Mouse (Mus musculus): ENCODE results near the gene Atad3a. TPM values are rescaled to one million over a fixed set of nuclear protein-coding genes. Genes with fewer than 3 reads are reported as not detected.
A peak's percentile ranks its signal among the peaks of the same experiment; 100 is the strongest.
"Not testable (repeated sequence)": the region's sequence is repeated elsewhere in the genome, so short reads cannot be mapped to it uniquely, and the experiment has no call there.

Gene Atad3a
- polyA plus RNA-seq, 1 experiment, result 78.3 TPM

DNA sequence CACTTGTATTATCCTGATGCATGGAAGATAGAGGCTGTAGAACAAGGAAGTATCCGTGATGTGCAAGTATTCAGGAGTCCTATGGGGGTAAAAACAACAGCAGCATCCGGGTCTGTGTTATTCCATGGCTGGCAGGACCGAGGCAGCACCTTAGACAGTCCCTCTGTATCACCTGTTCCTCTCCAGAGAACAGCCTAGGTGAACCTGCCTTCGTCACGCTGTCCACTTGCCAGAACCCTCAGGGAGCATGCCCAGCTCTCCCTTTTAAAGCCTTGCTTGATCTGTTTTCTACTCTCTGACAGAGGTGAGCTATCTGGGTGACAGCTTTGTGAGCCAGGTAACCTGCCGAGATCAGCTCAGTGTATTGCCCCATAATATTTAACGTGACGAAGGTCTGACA lies 16.4 kb downstream of the Atad3a start:
- 84% methylated on average over 8 of the region's 8 CpGs for WGBS
- DNase-seq (ENCODE audit: low read depth, low spot score), result no peak

- no peak for DNase-seq (ENCODE audit: low read depth, low spot score)
- WGBS, result 90% methylated on average over 5 of the region's 5 CpGs
Measured at GRCm38 (mm10) chr4:155742684-155743083, 18.2 kb downstream of the Atad3a start.

GRCm38 (mm10) chr4:155740681-155741080 lies 20.2 kb downstream of the Atad3a start:
- not testable (repeated sequence) for DNase-seq (ENCODE audit: low read depth, low spot score)
- WGBS, result 85% methylated on average over 10 of the region's 10 CpGs

DNA sequence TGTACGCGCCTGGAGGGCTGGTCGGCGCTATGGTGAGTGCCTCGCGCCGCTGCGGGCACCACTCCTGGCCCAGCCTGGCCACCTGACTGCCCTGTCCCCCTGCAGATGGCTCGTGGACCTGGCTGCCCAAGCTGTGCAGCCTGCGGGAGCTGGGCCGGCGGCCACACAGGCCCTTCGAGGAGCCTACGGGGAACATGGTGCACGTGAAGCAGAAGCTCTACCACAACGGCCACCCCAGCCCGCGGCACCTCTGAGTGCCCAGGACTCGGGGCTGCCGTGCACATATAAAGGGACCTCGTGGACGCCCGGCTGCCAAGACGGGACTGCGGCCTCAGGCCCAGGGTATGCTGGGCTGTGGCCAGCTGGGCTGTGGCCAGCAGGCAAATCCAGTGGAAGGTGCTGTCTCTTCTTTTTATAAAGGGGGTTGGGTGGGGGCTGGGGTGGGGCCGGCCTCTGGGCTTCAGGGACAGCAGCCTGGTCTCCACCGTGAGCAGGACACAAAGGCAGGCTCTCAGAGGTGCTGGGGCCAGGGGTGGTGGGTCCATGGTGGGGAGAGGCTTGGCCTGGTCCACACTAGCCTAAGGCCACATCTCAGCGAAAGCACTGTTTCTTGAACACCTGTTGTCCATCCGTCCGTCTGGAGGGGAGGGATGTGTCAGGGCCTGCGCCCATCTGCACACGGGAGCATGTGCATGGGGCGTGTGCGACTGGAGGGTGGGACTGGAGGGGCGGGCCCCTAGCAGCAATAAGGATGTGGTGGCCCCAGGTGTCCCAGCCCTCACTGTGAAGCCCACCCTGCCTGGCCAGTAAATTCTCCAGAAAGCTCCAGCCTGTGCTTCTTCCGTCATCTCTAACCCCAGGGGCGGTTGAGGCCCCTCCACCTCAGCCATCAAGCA lies 20.9 kb downstream of the Atad3a start:
- no peak for DNase-seq (ENCODE audit: low read depth, low spot score)
- 75% methylated on average over 37 of the region's 37 CpGs for WGBS

- DNase-seq (ENCODE audit: low read depth, low spot score), result no peak
- 73% methylated on average over 6 of the region's 6 CpGs for WGBS
Measured at GRCm38 (mm10) chr4:155739152-155739551, 21.7 kb downstream of the Atad3a start.

GRCm38 (mm10) chr4:155738262-155738661 lies 22.6 kb downstream of the Atad3a start:
- DNase-seq (ENCODE audit: low read depth, low spot score), result no peak
- WGBS, result 60% methylated on average over 8 of the region's 8 CpGs

GRCm38 (mm10) chr4:155736421-155736820 lies 24.5 kb downstream of the Atad3a start:
- no peak for DNase-seq (ENCODE audit: low read depth, low spot score)
- WGBS, result 94% methylated on average over 5 of the region's 5 CpGs

DNA sequence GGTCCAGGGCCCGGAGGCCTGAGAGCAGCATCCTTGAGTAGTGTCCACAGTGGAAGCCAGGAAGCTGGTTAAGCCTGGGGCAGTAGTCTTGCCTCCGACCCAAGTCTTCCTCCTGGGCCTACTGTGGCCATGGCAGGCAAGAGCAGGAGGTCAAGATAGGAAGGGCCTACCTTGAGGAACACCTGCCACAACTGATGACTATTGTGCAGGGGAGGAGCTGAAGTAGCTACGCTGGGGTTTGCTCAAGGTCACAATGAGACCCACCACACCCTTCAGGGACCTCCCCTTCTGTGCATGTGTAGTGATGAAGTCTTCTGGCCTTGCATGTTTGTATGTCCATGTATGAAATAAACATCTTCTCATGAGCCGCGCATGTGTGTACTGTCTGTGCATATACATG lies 25.1 kb downstream of the Atad3a start:
- WGBS, result 69% methylated on average over 5 of the region's 5 CpGs

GRCm38 (mm10) chr4:155734951-155735702 lies 25.8 kb downstream of the Atad3a start:
- no peak for DNase-seq (ENCODE audit: low read depth, low spot score)
- 1% methylated on average over 78 of the region's 79 CpGs for WGBS

More for the DNA sequence above, 25.1 kb downstream of the Atad3a start:
- DNase-seq (ENCODE audit: low read depth, low spot score), result no peak

GRCm38 (mm10) chr4:155734350-155734941 lies 26.4 kb downstream of the Atad3a start, which contains the start of gene Tmem240:
Tmem240 (plus strand) TSS chr4:155734800.
- 3% methylated on average over 29 of the region's 35 CpGs for WGBS
- peak; percentile 7 for DNase-seq (ENCODE audit: low read depth, low spot score)

DNA sequence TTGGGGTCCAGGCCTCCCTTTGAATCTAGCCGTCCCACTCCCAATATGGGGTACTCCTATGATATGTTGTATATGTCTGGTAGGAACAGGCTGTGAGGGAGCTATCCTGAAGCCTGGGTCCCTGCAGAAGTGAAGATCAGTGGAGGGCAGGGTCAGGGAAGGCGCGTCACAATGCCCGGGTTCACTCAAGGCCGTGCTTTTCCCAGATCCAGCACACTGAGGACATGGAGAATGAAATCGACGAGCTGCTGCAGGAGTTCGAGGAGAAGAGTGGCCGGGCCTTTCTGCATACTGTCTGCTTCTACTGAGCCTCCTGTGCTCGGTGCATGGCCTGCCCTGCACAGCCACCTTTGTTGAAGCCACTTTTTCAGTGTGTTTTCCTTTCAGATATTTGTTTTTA lies 27.6 kb downstream of the Atad3a start:
- WGBS, result 83% methylated on average over 10 of the region's 10 CpGs
- no peak for DNase-seq (ENCODE audit: low read depth, low spot score)

GRCm38 (mm10) chr4:155727993-155728392 lies 32.9 kb downstream of the Atad3a start:
- no peak for DNase-seq (ENCODE audit: low read depth, low spot score)
- WGBS, result 80% methylated on average over 2 of the region's 2 CpGs

DNA sequence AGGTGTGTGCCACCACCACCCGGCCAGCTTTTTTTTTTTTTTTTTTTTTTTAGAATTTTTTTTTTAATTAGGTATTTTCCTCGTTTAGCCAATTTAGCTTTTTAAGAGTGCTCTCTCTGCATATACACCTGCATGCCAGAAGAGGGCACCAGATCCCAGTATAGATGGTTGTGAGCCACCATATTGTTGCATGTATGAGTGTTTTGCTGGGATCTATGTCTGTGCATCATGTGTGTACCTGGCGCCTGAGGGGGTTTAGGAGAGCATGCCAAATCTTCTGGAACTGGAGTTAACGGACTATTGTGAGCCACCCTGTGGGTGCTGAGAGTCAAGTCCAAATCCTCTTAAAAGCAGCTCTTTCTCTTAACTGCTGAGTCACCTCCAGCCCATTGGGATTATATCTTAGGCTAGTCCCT lies 39.2 kb downstream of the Atad3a start:
- WGBS, result 49% methylated on average over 4 of the region's 4 CpGs

DNA sequence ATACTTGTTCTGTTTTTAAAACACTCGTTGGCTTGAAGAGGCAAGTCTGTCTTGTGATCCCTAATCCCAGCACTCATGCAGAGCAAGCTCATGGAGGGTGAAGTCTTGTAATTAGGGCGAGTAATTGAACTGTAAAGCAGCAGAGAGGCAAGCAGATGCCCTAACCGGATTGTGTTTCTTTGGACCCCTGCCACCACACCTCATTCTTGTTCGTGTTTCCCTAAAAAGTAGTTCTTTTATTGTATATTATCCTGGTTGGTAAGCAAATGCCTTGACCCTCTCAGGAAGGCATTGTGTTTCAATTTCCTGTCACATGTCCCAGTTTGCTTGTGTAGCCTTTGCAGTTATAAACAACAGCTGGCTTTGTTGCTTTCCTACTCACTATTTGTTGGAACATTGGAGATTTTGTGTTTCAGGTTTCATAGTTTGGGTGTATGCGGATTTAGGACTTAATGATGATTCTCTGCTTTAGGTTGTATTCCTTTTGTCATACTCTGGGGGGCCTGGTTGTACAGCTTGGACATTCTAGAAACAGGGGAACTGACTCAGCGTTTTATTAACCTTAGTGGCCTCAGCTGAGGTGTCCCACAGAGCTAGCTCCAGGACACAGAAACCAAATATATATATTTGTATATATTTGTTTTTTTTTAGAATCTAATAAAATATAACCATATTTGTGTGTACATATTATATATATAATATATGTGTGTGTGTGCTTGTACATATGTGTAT lies 50.2 kb downstream of the Atad3a start:
- DNase-seq (ENCODE audit: low read depth, low spot score), result no peak
- WGBS, result 44% methylated on average over 6 of the region's 6 CpGs

More for the DNA sequence above, 39.2 kb downstream of the Atad3a start:
- no peak for DNase-seq (ENCODE audit: low read depth, low spot score)

- no peak for DNase-seq (ENCODE audit: low read depth, low spot score)
Measured at GRCm38 (mm10) chr4:155708988-155709387, 51.9 kb downstream of the Atad3a start.

DNA sequence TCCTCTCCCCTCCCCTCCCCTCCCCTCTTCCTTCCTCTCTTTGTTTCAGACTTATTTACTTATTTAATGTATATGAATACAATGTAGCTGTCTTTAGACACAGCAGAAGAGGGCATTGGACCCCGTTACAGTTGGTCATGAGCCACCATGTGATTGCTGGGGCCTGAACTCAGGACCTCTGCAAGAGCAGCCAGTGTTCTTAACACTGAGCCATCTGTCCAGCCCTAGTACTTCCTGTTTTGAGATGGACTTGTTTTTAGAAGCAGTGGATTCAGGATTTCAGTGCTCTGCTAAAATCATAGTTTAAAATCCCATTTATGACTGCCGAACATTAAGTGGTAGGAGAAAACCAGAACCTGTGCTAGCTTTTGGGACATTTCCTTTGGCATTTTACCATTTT lies 52.3 kb downstream of the Atad3a start:
- WGBS, result 80% methylated on average over 2 of the region's 2 CpGs
- no peak for DNase-seq (ENCODE audit: low read depth, low spot score)

GRCm38 (mm10) chr4:155705592-155705929 lies 55.3 kb downstream of the Atad3a start:
- no peak for DNase-seq (ENCODE audit: low read depth, low spot score)
- under 1% methylated on average over 19 of the region's 19 CpGs for WGBS

GRCm38 (mm10) chr4:155704721-155705591 lies 55.9 kb downstream of the Atad3a start, which contains the start of gene Ssu72:
Ssu72 (plus strand) TSS chr4:155704800.
- under 1% methylated on average over 82 of the region's 83 CpGs for WGBS
- DNase-seq (ENCODE audit: low read depth, low spot score), result peak; percentile 76
